In genomic region chr13:59728378-59729093, GRCm38 (mm10) we compare ENCODE assay signal across 8 mouse cellular contexts. TPM values are rescaled to one million over a fixed set of nuclear protein-coding genes. Genes with fewer than 3 reads are reported as not detected.
DNase-seq lines count a peak whose midpoint lies in the region; ATAC-seq and TF ChIP-seq lines count a peak whose summit lies in the region.

No protein-coding gene starts in this region.

- no peak for TF ChIP-seq POLR2A in cortical plate, adult 2 months (IDR thresholded peaks at IDR 0.05; ENCODE audit: extremely low read depth, insufficient read depth, low read length)

- no peaks in the 10 kb centered on the region for H3K4me1 ChIP-seq in cortical plate, adult 2 months (ENCODE audit: control insufficient read depth, insufficient read depth, low read length)

- H3K27ac ChIP-seq in cortical plate, adult 2 months (ENCODE audit: insufficient read depth, low read length) = no peak overlapping the region

- peak; percentile 93 for ATAC-seq in megakaryocyte progenitor cell, adult 5-6 weeks (replicated peaks; ENCODE audit: poor library complexity)

- no peak overlapping the region for H3K4me3 ChIP-seq in cortical plate, adult 2 months (ENCODE audit: insufficient read depth, low read length)

- TF ChIP-seq CTCF in cortical plate, adult 2 months (IDR thresholded peaks at IDR 0.05; ENCODE audit: extremely low read depth, insufficient read depth, low read length) = peak; percentile 96

- DNase-seq in adipocyte (ENCODE audit: low spot score) = peak; percentile 70
- peak; percentile 80 for DNase-seq in gastrocnemius, postnatal 10 days
- DNase-seq in induced T-regulatory cell, adult 2 months (ENCODE audit: low read depth) = peak; percentile 85
- peak; percentile 57 for DNase-seq in left cerebral cortex, adult 8-10 months (ENCODE audit: low spot score in 2 of 2)
- peak; percentile 81 for DNase-seq in right cerebral cortex, postnatal 14 days
- peak; percentile 59 to 75 for DNase-seq in urinary bladder, postnatal 4 days (ENCODE audit: low spot score in 2 of 2)

RNA-seq across cellular contexts. Expression of gene Spata31d1d, which starts 3.0 kb away (rescaled TPM):
- polyA plus RNA-seq in cortical plate, adult 2 months (2012; rRNA removed) = 0.04 and 0.08 TPM in 2 replicates
- not detected for total RNA-seq in gastrocnemius, postnatal 10 days (2021)
- not detected for total RNA-seq in left cerebral cortex, adult 8-10 months (2022)
- not detected in 2 replicates for total RNA-seq in megakaryocyte progenitor cell, adult 5-6 weeks (2015)
- total RNA-seq in megakaryocyte progenitor cell, adult 5-6 weeks (2017) = not detected in 2 replicates

RNA-seq across cellular contexts. Expression of gene Spata31d1b, which starts 16.5 kb away (rescaled TPM):
- 0.04 and 0.06 TPM in 2 replicates for polyA plus RNA-seq in cortical plate, adult 2 months (2012; rRNA removed)
- not detected for total RNA-seq in gastrocnemius, postnatal 10 days (2021)
- under 1 TPM in 2 of 4 experiments, not detected in 2; 0.07 to 0.17 TPM for total RNA-seq in left cerebral cortex, adult 8-10 months (2022)
- not detected in 2 replicates for total RNA-seq in megakaryocyte progenitor cell, adult 5-6 weeks (2015)
- not detected in 2 replicates for total RNA-seq in megakaryocyte progenitor cell, adult 5-6 weeks (2017)

RNA-seq across cellular contexts. Expression of gene 1700014D04Rik, which starts 18.0 kb away (rescaled TPM):
- polyA plus RNA-seq in cortical plate, adult 2 months (2012; rRNA removed) = 0.34 and 0.56 TPM in 2 replicates
- total RNA-seq in gastrocnemius, postnatal 10 days (2021) = not detected
- 1 to 10 TPM in 3 of 4 experiments, under 1 TPM in 1; 0.78 to 1.8 (median 1.1) TPM for total RNA-seq in left cerebral cortex, adult 8-10 months (2022)
- 0.10 TPM in 1 of 2 replicates, not detected in the other for total RNA-seq in megakaryocyte progenitor cell, adult 5-6 weeks (2015)
- not detected in 2 replicates for total RNA-seq in megakaryocyte progenitor cell, adult 5-6 weeks (2017)

RNA-seq across cellular contexts. Expression of gene Spata31d1a, which starts 18.4 kb away (rescaled TPM):
- 0.10 TPM in 1 of 2 replicates, not detected in the other for polyA plus RNA-seq in cortical plate, adult 2 months (2012; rRNA removed)
- total RNA-seq in gastrocnemius, postnatal 10 days (2021) = not detected
- total RNA-seq in left cerebral cortex, adult 8-10 months (2022) = under 1 TPM; 0.11 to 0.23 (median 0.14) TPM
- not detected in 2 replicates for total RNA-seq in megakaryocyte progenitor cell, adult 5-6 weeks (2015)
- total RNA-seq in megakaryocyte progenitor cell, adult 5-6 weeks (2017) = not detected in 2 replicates

RNA-seq across cellular contexts. Expression of gene 4921517D22Rik, which starts 34.6 kb away (rescaled TPM):
- polyA plus RNA-seq in cortical plate, adult 2 months (2012; rRNA removed) = not detected in 2 replicates
- not detected for total RNA-seq in gastrocnemius, postnatal 10 days (2021)
- not detected for total RNA-seq in left cerebral cortex, adult 8-10 months (2022)
- total RNA-seq in megakaryocyte progenitor cell, adult 5-6 weeks (2015) = 0.05 TPM in 1 of 2 replicates, not detected in the other
- total RNA-seq in megakaryocyte progenitor cell, adult 5-6 weeks (2017) = not detected in 2 replicates
